Comparison of ENCODE assay signal across 1 mouse cellular context in genomic region chr4:152298836-152299235, GRCm38 (mm10).
TF ChIP-seq lines count a peak whose summit lies in the region.

No protein-coding gene starts in this region.

TF ChIP-seq in CH12.LX, 34 proteins besides CTCF, POLR2A, EP300 and RAD21:
- TF ChIP-seq MXI1 (IDR thresholded peaks at IDR 0.05; ENCODE audit: low read depth, low read length) (no peak), CHD1 (IDR thresholded peaks at IDR 0.05; ENCODE audit: low read depth, low read length) (no peak), RCOR1 (conservative IDR thresholded peaks at IDR 0.05; ENCODE audit: low read depth, low read length) (no peak)
